Mouse (Mus musculus) spleen, adult 2 months (tissue): ENCODE measurements around the gene Nav2.

Experiments used
- CTCF ChIP-seq: fragments of 200-500 bp; IDR thresholded peaks from 2 replicates; pipeline ENCODE4 v1.5.1; 2011; ENCODE audit warnings: mild to moderate bottlenecking, inconsistent platforms; ENCODE audit not compliant: insufficient read depth, insufficient read length, insufficient replicate concordance; ENCODE audit errors: extremely low read depth
- POLR2A ChIP-seq: fragments of 200-500 bp; IDR thresholded peaks from 2 replicates; pipeline ENCODE4 v1.6.1; 2011; ENCODE audit warnings: low read depth, low read length, inconsistent platforms

DNA sequence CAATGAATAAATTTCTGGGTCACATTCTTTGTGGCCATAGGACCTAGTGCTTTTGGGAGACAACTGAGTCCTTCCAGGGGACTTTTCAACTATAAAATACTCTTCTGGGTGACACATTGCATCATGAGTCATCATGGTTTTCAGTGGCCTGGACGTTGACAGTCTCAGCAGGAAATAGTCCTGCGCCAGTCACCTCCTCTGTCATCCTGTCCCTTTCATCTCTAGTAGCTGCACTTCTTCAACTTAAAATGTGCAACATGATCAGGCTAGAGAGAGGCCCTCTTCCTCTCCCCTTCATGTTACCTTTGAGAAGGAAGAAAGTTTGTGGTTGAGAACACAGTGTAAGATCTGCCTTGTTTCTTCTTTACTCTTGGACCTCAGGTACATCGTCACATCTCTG is 426.5 kb downstream of the Nav2 start:
- TF ChIP-seq CTCF (no peak), POLR2A (no peak)
